Comparison of ENCODE assay signal across 8 mouse cellular contexts in the genomic region with DNA sequence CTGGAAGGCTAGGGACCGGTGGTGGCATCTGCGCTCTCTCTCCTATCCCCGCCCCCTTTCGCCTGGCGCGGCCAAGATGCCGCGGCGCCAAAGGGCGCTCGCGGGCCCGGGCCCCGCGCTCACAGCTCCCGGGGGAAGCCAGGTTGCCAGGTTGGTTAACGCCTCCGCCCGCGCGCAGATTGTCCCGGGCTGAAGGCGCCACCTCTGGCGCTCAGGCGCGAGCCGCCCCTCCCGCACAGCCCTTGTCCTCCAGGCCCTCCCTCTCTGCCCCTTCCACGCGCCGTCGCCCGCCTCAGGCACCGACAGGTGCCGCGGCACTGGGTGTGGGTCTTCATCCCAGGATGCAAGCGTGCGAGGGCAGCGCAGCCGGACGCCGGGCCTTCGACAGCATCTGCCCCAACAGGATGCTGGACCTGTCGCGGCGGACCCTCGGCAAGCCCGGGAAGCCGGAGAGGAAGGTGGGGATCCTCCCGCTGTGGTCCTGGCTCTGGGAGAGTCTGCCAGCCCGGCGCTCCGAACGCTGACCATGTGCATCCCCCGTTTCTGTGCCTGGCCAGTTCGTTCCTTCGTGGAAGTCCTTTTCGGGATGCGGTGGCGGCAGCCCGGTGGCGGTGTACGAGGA. TPM values are rescaled to one million over a fixed set of nuclear protein-coding genes. Genes with fewer than 3 reads are reported as not detected.
DNase-seq lines count a peak whose midpoint lies in the region; ATAC-seq and TF ChIP-seq lines count a peak whose summit lies in the region.

Gene Mcidas, plus strand, starts transcription at position 315 of the 622 bp plus-strand sequence.

- under 1% methylated on average over 58 of the region's 63 CpGs for WGBS in forebrain, embryonic 14.5 days
- under 1% methylated on average over 59 of the region's 63 CpGs for WGBS in kidney, embryonic 16.5 days

- no peak for TF ChIP-seq CTCF in testis, adult 2 months (IDR thresholded peaks at IDR 0.05; ENCODE audit: control insufficient read depth, insufficient read depth, insufficient replicate concordance, low read depth, low read length)

- peaks cover 13% of the 10 kb centered on the region for H3K4me1 ChIP-seq in forebrain, embryonic 14.5 days (ENCODE audit: control insufficient read depth, insufficient read depth, low read length)
- peaks cover 38% of the 10 kb centered on the region for H3K4me1 ChIP-seq in kidney, embryonic 16.5 days (ENCODE audit: insufficient read depth, low read length)
- peaks cover 32% of the 10 kb centered on the region for H3K4me1 ChIP-seq in testis, adult 2 months (ENCODE audit: control insufficient read depth, insufficient read depth, low read length)

- H3K27me3 ChIP-seq in forebrain, embryonic 14.5 days (replicated peaks; ENCODE audit: control insufficient read depth, insufficient read depth, low read length): peaks cover 90% of the 10 kb centered on the region
- peaks cover 93% of the 10 kb centered on the region for H3K27me3 ChIP-seq in kidney, embryonic 16.5 days (ENCODE audit: insufficient read depth, low read length)
- H3K27me3 ChIP-seq in testis, adult 2 months (ENCODE audit: control insufficient read depth, insufficient read depth, low read length): no peaks in the 10 kb centered on the region

- ATAC-seq in activated CD4-positive, CD25-positive, alpha-beta regulatory T cell, adult 4 months: peak; percentile 28
- peak; percentile 57 for ATAC-seq in forebrain, embryonic 14.5 days
- ATAC-seq in kidney, embryonic 16.5 days (ENCODE audit: low FRiP score, low TSS enrichment): peak; percentile 33; the same call in 1 of the 2 replicates
- ATAC-seq in megakaryocyte, adult 5-6 weeks (ENCODE audit: poor library complexity, severe bottlenecking): peak; percentile 10; the same call in 1 of the 2 replicates

- no peak for TF ChIP-seq POLR2A in testis, adult 2 months (IDR thresholded peaks at IDR 0.05; ENCODE audit: control insufficient read depth, low read depth, low read length)

- no peaks in the 10 kb centered on the region for H3K36me3 ChIP-seq in forebrain, embryonic 14.5 days (ENCODE audit: control insufficient read depth, insufficient read depth, low read length)
- H3K36me3 ChIP-seq in kidney, embryonic 16.5 days (ENCODE audit: insufficient read depth, low read length): no peaks in the 10 kb centered on the region
- no peaks in the 10 kb centered on the region for H3K36me3 ChIP-seq in testis, adult 2 months (ENCODE audit: control insufficient read depth, insufficient read depth, low read length)

- peak within 1 kb of the TSS; percentile 54 for H3K9ac ChIP-seq in forebrain, embryonic 14.5 days (ENCODE audit: low read length)
- no peak within 1 kb of the TSS; the same call in 1 of the 2 replicates for H3K9ac ChIP-seq in kidney, embryonic 16.5 days (replicated peaks; ENCODE audit: low read length)

- H3K4me3 ChIP-seq in forebrain, embryonic 14.5 days (ENCODE audit: low read depth, low read length): peak within 1 kb of the TSS; percentile 43
- H3K4me3 ChIP-seq in kidney, embryonic 16.5 days (ENCODE audit: low read length): peak within 1 kb of the TSS; percentile 51
- peak within 1 kb of the TSS; percentile 37 for H3K4me3 ChIP-seq in testis, adult 2 months (ENCODE audit: control insufficient read depth, low read depth, low read length)

- H3K27ac ChIP-seq in forebrain, embryonic 14.5 days (ENCODE audit: low read depth, low read length): no peak within 1 kb of the TSS
- no peak within 1 kb of the TSS for H3K27ac ChIP-seq in kidney, embryonic 16.5 days (ENCODE audit: low read length)
- H3K27ac ChIP-seq in testis, adult 2 months (ENCODE audit: control insufficient read depth, insufficient read depth, low read depth, low read length): no peak within 1 kb of the TSS

- peak within 1 kb of the TSS; percentile 89 for H3K4me2 ChIP-seq in forebrain, embryonic 14.5 days (ENCODE audit: low read length)
- peak within 1 kb of the TSS; percentile 84 for H3K4me2 ChIP-seq in kidney, embryonic 16.5 days (replicated peaks; ENCODE audit: low read depth, low read length)

- H3K9me3 ChIP-seq in forebrain, embryonic 14.5 days (replicated peaks; ENCODE audit: control insufficient read depth, low read length): no peaks in the 10 kb centered on the region
- H3K9me3 ChIP-seq in kidney, embryonic 16.5 days (ENCODE audit: low read length): no peaks in the 10 kb centered on the region

- peak; percentile 14 for DNase-seq in cerebellum, adult 9-11 months
- DNase-seq in cerebellum, adult 8-10 months: no peak
- peak; percentile 28 for DNase-seq in forebrain, embryonic 14.5 days (ENCODE audit: low spot score)
- no peak for DNase-seq in urinary bladder, postnatal 25 days (ENCODE audit: low spot score)

RNA-seq across cellular contexts. Expression of gene Mcidas, which starts in this region (rescaled TPM):
- under 1 TPM in 1 of 2 experiments, not detected in 1; 0.13 TPM for polyA plus RNA-seq in activated CD4-positive, CD25-positive, alpha-beta regulatory T cell, adult 4 months (2017; shearing (Covaris generic))
- polyA plus RNA-seq in forebrain, embryonic 14.5 days (2014; fragmentation: Nextera tagmentation; extraction: Ambion mirVana): 0.73 and 0.94 TPM in 2 replicates
- polyA plus RNA-seq in kidney, embryonic 16.5 days (2015; fragmentation: Nextera tagmentation; extraction: Ambion mirVana): 0.34 TPM in 1 of 2 replicates, not detected in the other
- not detected in 2 replicates for total RNA-seq in megakaryocyte, adult 5-6 weeks (2015)
- not detected in 2 replicates for total RNA-seq in megakaryocyte, adult 5-6 weeks (2017)
- 0.12 TPM in 1 of 2 replicates, not detected in the other for polyA plus RNA-seq in testis, adult 2 months (2012; rRNA removed)

Comparison
In these comparisons a context has a peak if more than half of its experiments do, and no peak if none do; other contexts are left out.
1. Peak in ATAC-seq in activated CD4-positive, CD25-positive, alpha-beta regulatory T cell, adult 4 months; RNA of the gene not detected or under 1 TPM.
2. Peak in DNase-seq, ATAC-seq, H3K4me3 ChIP-seq, H3K9ac ChIP-seq and H3K4me2 ChIP-seq in forebrain, embryonic 14.5 days; RNA of the gene not detected or under 1 TPM.
3. Peak in ATAC-seq, H3K4me3 ChIP-seq and H3K4me2 ChIP-seq in kidney, embryonic 16.5 days; RNA of the gene not detected or under 1 TPM.
4. Peak in ATAC-seq in megakaryocyte, adult 5-6 weeks; RNA of the gene not detected or under 1 TPM.